Mouse (Mus musculus): Measurements from ENCODE around the gene Htr1a.

Htr1a gene

DNA sequence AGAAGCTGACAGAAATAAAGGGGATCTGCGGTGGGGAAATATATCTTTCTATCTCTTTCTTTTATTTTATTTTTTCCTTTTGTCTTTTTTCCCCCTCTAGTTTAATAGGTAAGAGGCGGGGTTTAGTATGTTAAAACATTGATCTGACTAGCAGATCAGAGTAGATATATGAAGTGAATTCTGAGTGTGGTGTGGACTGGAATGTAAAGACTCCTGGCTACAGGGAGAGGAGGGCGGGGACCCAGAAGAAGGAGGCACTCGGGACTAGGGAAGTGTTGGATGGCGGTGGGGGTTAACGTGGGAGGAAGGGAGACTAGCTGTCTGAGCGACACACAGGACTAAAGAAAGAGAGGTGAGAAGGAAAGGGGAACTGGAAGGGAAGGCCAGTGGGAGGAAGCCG lies at the start of gene Htr1a:
Htr1a (plus strand) TSS at position 301 of the 400 bp plus-strand sequence.
- no peak for DNase-seq (ENCODE audit: low spot score)

DNA sequence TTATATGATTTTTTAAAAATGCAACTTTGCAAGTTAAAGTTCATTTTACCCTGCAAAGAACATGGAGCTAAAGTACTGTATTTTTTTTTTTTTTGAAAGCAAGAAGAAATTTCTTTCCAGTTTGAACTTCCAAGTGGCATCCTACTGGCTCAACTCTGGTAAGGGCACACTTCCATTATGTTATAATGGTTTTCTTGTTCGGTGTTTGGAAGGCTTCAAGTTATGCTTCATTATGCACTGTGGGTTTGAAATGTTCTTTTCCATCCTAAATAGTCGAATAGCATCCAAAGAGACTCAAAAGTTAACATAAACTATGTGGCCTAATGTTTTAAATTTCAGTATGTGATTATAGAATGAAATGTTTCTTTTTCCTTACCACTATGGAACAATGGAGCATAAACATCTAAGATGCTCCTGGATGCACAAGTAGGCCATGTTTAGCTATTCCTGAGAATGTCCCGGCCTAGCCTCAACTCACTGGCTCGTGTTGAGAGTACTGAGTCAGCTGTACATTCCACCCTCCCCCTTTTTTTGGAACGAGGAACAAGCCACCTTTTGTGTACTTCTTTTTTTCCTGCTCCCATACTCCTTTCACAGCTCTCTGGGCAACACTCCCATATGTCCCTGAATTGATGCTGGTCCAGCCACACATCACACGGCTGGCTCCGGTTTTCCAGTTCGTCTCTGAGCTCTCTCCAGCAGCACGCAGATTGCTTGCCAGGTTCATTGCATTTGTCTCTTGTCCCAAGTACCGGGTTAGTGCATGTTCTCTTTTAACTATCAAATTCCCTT lies 31.7 kb upstream of the Htr1a start:
- no peak for DNase-seq (ENCODE audit: low spot score)

DNA sequence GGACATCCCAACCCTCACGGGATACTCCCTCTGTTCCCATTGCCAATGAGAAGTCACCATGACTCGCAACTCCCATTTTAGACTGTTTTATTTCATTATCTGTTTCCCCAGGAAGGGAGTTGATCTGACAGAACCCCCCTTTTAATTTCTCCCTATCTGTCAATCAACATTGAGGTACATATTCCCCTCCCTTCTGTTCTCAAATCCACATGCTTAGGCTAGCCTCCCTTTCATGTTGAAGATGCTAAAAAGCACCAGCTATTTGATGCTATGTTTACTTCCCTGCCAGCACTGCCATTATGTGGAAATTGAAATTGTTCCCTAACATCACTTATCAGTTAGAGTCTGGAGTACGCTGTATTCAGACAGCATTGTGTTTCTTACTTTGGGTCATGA lies 31.1 kb upstream of the Htr1a start:
- DNase-seq (ENCODE audit: low spot score) = no peak

DNA sequence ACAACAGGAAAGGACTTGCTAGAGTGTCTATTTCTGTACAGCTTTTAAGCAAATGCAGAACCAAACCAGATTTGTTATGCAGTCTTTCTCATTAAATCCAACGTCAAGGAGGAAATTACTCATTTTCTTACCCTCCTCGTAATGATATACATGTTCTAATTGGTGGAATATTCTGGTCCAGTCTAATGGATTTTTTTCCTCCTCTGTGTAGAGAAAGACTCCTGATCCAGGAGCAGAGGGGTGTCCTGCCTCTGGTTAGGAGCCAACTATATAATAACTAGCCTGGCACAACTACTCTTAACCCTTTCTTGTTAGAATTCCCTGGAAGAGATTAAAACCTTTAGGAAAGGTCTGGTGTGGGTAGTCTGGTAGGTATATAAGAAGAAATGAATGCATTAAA lies 10.3 kb upstream of the Htr1a start:
- no peak for DNase-seq (ENCODE audit: low spot score)

DNA sequence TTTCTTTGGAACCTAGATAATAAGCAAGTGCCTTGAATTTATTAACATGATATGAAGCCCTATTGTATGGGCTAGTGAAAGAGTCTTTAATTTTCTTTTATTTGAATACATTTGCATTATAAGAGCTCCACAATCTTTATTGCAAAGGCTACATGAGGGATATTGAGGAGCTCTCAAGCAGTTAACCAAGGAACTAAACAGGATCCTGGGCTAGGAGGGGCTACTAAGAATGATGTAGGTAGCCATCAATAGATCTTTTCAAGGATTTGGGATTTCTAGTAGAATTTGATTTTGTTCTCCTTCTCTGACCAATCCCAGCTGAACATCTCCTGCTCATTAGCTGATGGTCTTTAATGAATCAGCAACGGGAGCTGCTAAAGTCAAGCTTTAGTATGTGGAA lies 9.8 kb upstream of the Htr1a start:
- no peak for DNase-seq (ENCODE audit: low spot score)

DNA sequence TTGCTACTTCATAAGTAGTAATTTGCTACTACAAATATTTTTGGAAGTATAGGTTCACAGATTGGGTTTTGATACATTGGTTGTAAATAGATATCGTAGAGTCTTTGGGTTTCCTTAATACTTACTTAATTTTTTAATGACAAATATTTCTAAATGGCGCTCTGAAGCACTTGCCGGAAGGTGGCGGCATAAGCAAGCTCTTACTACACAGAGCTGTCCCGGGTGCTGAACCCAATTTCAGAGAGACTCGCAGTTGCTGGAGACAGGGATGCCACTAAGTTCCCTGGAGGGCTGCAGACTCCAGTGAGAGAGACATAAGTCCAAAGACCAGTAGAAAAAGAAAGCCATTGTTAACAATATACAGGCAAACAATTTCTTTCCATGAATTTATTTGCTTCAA lies 863 bp upstream of the Htr1a start:
- DNase-seq (ENCODE audit: low spot score) = no peak

DNA sequence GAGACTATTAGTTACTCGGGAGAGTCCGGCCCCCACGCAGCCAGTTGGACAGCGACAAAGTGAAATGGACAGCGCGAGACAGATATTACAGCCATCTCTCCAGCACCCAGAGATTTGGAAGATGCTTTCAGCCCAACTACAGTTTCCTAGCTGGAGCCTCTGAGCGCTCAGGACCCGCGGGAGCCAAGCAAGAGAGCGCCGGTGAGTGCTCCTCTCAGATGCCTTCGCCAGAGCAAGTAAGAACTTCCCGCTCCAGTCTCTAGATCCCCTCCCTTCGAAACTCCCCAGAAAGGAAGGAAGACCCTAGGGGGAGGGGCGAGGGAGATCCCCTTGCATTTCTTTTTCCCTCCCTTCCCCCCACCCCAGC lies 415 bp downstream of the Htr1a start:
- DNase-seq (ENCODE audit: low spot score) = no peak

DNA sequence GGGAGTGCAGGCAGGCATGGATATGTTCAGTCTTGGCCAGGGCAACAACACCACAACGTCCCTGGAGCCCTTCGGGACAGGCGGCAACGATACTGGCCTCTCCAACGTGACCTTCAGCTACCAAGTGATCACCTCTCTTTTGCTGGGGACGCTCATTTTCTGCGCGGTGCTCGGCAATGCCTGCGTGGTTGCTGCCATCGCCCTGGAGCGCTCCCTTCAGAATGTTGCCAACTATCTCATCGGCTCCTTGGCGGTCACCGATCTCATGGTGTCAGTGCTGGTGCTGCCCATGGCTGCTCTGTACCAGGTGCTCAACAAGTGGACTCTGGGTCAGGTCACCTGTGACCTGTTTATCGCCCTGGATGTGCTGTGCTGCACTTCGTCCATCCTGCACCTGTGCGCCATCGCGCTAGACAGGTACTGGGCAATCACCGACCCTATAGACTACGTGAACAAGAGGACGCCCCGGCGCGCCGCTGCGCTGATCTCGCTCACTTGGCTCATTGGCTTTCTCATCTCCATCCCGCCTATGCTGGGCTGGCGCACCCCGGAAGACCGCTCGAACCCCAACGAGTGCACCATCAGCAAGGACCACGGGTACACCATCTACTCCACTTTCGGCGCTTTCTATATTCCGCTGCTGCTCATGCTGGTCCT lies 927 bp downstream of the Htr1a start:
- DNase-seq (ENCODE audit: low spot score) = no peak

DNA sequence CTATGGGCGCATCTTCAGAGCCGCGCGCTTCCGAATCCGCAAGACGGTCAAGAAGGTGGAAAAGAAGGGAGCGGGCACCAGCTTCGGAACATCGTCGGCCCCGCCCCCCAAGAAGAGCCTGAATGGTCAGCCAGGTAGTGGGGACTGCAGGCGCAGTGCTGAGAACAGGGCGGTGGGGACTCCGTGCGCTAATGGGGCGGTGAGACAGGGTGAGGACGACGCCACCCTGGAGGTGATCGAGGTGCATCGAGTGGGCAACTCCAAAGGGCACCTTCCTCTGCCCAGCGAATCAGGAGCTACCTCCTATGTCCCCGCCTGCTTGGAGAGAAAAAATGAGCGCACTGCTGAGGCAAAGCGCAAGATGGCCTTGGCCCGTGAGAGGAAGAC lies 1.4 kb downstream of the Htr1a start:
- no peak for DNase-seq (ENCODE audit: low spot score)

DNA sequence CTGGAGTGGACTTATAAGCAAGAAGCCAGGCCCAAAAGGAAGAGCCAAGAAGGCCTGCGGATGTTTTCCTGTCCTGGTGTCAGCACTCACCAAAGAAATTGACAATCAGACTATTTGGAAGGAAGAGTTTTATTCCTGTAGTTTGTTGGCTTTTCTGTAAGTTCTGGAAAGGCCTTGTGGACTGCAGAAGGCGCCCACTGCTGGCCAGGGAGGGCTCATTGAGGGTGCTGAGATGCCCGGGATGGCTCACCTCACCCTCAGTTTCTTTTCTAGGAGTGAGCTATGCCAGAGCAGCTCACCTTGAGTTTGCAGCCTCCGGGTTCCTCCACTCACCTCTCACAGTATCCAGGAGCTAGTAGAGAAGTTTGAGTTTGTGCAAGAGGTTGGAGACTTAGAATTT lies 2.8 kb downstream of the Htr1a start:
- DNase-seq (ENCODE audit: low spot score) = no peak

DNA sequence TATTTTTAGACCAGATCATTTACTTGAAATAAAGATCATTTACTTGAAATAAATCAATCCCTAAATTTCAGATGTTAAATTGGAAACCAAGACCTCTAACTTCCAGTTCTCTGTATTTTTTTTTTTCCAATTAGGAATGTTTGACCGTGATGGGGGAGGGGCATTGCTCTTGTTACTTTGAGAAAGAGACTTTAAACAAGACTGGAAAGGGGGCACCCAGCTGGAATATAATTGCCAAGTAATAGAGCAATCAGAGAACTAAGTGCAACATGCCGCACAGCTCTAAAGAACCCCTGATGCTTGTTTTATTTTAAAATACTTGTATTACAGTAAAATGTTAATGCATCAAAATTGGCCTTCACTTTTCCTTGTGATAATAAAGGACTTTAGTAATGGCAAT lies 4.3 kb downstream of the Htr1a start:
- DNase-seq (ENCODE audit: low spot score) = no peak

DNA sequence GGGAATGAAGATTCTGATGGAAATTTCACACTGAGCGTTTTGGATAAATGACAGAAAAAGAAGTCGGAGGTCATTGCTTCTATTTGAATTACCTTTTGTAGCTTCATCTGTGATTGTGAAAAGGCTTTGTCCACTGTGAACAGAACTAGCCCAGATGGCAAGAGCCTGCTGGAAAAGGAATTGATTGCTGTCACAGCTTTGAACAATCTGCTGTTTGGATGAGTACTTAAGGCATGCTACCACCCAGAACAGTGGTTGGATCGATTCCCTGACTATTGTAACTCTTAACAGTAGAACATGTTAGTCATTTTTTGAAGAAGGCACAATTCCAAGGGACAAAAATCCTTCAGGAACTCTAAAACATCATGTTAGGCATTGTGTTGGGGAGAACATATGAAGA lies 8.1 kb downstream of the Htr1a start:
- DNase-seq (ENCODE audit: low spot score) = no peak

Measured in ovary, postnatal 10 days (tissue).